Mouse (Mus musculus): ENCODE results near the gene 2310050C09Rik. TPM values are rescaled to one million over a fixed set of nuclear protein-coding genes. Genes with fewer than 3 reads are reported as not detected.

The 2310050C09Rik gene
- polyA plus RNA-seq (2012; rRNA removed): not detected in 2 replicates

DNA sequence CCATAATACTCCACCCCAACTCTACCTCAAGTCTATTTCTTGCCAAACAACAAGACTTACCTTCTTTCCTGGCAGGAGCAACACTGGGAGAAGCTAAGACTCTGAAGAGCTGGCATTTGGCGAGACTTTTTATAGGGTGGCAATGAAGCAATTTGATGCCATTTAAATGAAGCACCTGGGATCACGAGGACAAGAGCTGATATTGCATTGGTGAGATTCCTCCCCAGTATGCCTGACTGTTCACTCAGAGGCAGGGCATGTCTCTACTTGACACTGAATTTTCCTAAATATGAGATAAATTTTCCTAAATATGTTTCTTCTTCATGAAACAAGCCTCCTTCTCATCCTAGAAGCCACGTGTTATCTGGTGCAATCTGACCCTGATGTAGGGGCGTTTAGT, at the start of gene 2310050C09Rik:
Gene 2310050C09Rik (minus strand): TSS at position 101 of the 400 bp plus-strand sequence.

DNA sequence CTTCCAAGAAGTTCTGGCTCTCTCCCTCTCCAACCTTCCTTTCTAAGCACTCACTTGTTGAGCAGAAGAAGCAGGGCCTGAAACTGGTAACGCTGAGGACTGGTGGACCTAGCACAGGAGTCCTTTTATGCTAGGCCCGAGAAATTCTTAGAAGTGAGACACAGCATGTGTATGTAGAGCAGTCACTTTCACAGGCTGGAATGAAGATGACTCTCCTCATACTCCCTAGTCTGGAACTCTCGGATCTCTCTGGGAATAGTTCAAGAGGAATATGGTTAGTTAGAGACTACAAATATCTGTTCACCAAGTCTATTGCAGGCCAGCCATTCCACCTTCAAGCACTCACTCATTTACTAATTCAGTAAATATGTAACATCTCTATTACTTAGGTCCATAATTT, 18.8 kb downstream of the 2310050C09Rik start, which contains the start of gene Lce1l:
Gene Lce1l (minus strand): TSS at position 101 of the 400 bp plus-strand sequence.

DNA sequence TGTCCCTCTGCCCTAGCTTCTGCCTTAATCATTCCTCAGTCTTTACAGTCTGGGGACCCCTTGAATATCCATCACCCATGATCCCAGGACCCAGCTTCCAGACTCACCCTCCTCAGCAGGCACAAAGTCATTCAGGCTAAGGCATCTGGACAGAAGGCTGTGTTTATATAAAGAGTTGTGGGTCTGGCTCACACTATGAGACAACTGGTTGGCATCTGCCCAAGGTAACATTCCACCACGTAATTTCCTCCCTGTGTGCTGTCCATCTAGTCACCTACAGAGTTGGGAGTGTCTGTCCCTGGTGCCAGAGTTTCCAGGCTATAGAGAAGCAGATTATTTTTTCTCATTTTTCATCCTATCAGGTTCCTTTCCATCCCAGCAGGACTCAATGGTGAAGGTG, 42.9 kb downstream of the 2310050C09Rik start, which contains the start of gene Kprp:
Gene Kprp (minus strand): TSS at position 140 of the 400 bp plus-strand sequence.

Other genes with a start within 250 kb of the 2310050C09Rik start
- not detected in 2 replicates for gene Lce6a, start 248.6 kb downstream of the 2310050C09Rik start, polyA plus RNA-seq (2012; rRNA removed)
- not detected in 2 replicates for gene Lce1a1, start 221.9 kb downstream of the 2310050C09Rik start, polyA plus RNA-seq (2012; rRNA removed)
- not detected in 2 replicates for gene Lce1b, start 213.3 kb downstream of the 2310050C09Rik start, polyA plus RNA-seq (2012; rRNA removed)
- not detected in 2 replicates for gene Lce1a2, start 199.9 kb downstream of the 2310050C09Rik start, polyA plus RNA-seq (2012; rRNA removed)
- gene Lce1c, start 191.0 kb downstream of the 2310050C09Rik start, polyA plus RNA-seq (2012; rRNA removed): not detected in 2 replicates
- not detected in 2 replicates for gene Lce1d, start 183.0 kb downstream of the 2310050C09Rik start, polyA plus RNA-seq (2012; rRNA removed)
- not detected in 2 replicates for gene Lce1e, start 161.1 kb downstream of the 2310050C09Rik start, polyA plus RNA-seq (2012; rRNA removed)
- gene Lce1f, start 149.9 kb downstream of the 2310050C09Rik start, polyA plus RNA-seq (2012; rRNA removed): not detected in 2 replicates
- gene Gm38119, start 131.1 kb downstream of the 2310050C09Rik start, polyA plus RNA-seq (2012; rRNA removed): not detected in 2 replicates
- not detected in 2 replicates for gene Lce1g, start 117.9 kb downstream of the 2310050C09Rik start, polyA plus RNA-seq (2012; rRNA removed)
- not detected in 2 replicates for gene Lce1h, start 105.2 kb downstream of the 2310050C09Rik start, polyA plus RNA-seq (2012; rRNA removed)
- gene Lce1i, start 91.3 kb downstream of the 2310050C09Rik start, polyA plus RNA-seq (2012; rRNA removed): not detected in 2 replicates
- gene Lce1j, start 79.7 kb downstream of the 2310050C09Rik start, polyA plus RNA-seq (2012; rRNA removed): not detected in 2 replicates
- gene Lce1k, start 62.3 kb downstream of the 2310050C09Rik start, polyA plus RNA-seq (2012; rRNA removed): not detected in 2 replicates
- not detected in 2 replicates for gene Kprp, start 43.0 kb downstream of the 2310050C09Rik start, polyA plus RNA-seq (2012; rRNA removed)
- not detected in 2 replicates for gene Lce1l, start 18.9 kb downstream of the 2310050C09Rik start, polyA plus RNA-seq (2012; rRNA removed)
- gene Lce3a, start 56.0 kb upstream of the 2310050C09Rik start, polyA plus RNA-seq (2012; rRNA removed): not detected in 2 replicates
- gene Lce3b, start 62.8 kb upstream of the 2310050C09Rik start, polyA plus RNA-seq (2012; rRNA removed): not detected in 2 replicates
- not detected in 2 replicates for gene Lce3c, start 74.3 kb upstream of the 2310050C09Rik start, polyA plus RNA-seq (2012; rRNA removed)
- not detected in 2 replicates for gene Lce3d, start 87.2 kb upstream of the 2310050C09Rik start, polyA plus RNA-seq (2012; rRNA removed)
- gene Lce3e, start 96.8 kb upstream of the 2310050C09Rik start, polyA plus RNA-seq (2012; rRNA removed): not detected in 2 replicates
- not detected in 2 replicates for gene Lce3f, start 122.0 kb upstream of the 2310050C09Rik start, polyA plus RNA-seq (2012; rRNA removed)
- gene Crct1, start 145.5 kb upstream of the 2310050C09Rik start, polyA plus RNA-seq (2012; rRNA removed): 0.14 and 0.15 TPM in 2 replicates
- gene Lce1m, start 148.8 kb upstream of the 2310050C09Rik start, polyA plus RNA-seq (2012; rRNA removed): not detected in 2 replicates
- not detected in 2 replicates for gene Gm4858, start 198.6 kb upstream of the 2310050C09Rik start, polyA plus RNA-seq (2012; rRNA removed)

Measured in central nervous system, embryonic 11.5 days (tissue).